Comparison of ENCODE assay signal across 11 mouse cellular contexts in the genomic region with DNA sequence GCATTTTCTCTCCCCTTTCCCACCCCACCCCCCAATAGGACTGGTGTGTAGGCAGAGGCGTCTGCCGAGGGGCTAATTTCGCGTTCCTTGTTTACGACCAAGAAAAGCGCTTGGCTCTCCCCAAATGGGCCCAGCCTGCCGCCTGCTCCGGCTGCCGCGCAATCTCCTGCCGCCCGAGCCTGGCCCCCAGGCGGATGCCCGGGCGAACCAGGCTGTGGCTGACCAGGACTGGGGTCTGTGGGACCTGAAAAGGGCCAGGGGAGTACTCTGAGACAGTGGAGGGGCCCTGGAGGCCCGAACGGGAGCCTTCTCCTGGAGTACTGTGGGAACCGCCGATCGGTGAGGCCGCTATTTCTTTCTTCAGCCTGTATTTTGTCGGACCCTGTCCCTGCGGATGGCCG. TPM values are rescaled to one million over a fixed set of nuclear protein-coding genes. Genes with fewer than 3 reads are reported as not detected.
DNase-seq lines count a peak whose midpoint lies in the region; ATAC-seq lines count a peak whose summit lies in the region.
"Had no signal": no experiment of that assay in that cellular context is flagged by ENCODE, and none has a peak within 500 bp of the region (broad histone marks: within the 10 kb centered on the region; RNA-seq: fewer than 3 reads in every experiment).

No protein-coding gene starts in this region.

- WGBS in lung, embryonic 15.5 days = 1% methylated on average over 24 of the region's 24 CpGs
- 5% methylated on average over 24 of the region's 24 CpGs for WGBS in intestine, embryonic 16.5 days
- WGBS in neural tube, embryonic 15.5 days = 2% methylated on average over 24 of the region's 24 CpGs

- peak; percentile 43 for DNase-seq in gastrocnemius, postnatal 25 days
- DNase-seq in gastrocnemius, adult 18-20 months (ENCODE audit: low spot score) = no peak
- no peak for DNase-seq in lung, postnatal 10 days
- no peak for DNase-seq in right cerebral cortex, adult 18-20 months
- DNase-seq in spleen, postnatal 4 days (ENCODE audit: low spot score in 2 of 2) = no peak
- DNase-seq: right cerebral cortex, postnatal 14 days had no signal

- no peak for ATAC-seq in lung, embryonic 15.5 days (ENCODE audit: borderline replicate concordance, extremely low read depth, low FRiP score, low TSS enrichment)
- no peak for ATAC-seq in intestine, embryonic 16.5 days
- ATAC-seq in neural tube, embryonic 15.5 days (ENCODE audit: low FRiP score) = no peak; the same call in 1 of the 2 replicates

- H3K9me3 ChIP-seq in lung, embryonic 15.5 days = no peaks in the 10 kb centered on the region
- no peaks in the 10 kb centered on the region for H3K9me3 ChIP-seq in intestine, embryonic 16.5 days (ENCODE audit: control insufficient read depth, low read length)
- H3K9me3 ChIP-seq in neural tube, embryonic 15.5 days (replicated peaks) = no peaks in the 10 kb centered on the region
- H3K9me3 ChIP-seq: megakaryocyte, embryonic 14.5 days had no signal

- peak overlapping the region; percentile 9; the same call in 1 of the 2 replicates for H3K4me3 ChIP-seq in lung, embryonic 15.5 days
- H3K4me3 ChIP-seq in intestine, embryonic 16.5 days (ENCODE audit: low read length) = peak overlapping the region; percentile 49
- peak overlapping the region; percentile 51 for H3K4me3 ChIP-seq in neural tube, embryonic 15.5 days (replicated peaks)
- H3K4me3 ChIP-seq: layer of hippocampus, adult 2 months; megakaryocyte, embryonic 14.5 days had no signal

- H3K27ac ChIP-seq in lung, embryonic 15.5 days = no peak overlapping the region
- peak overlapping the region; percentile 78 for H3K27ac ChIP-seq in intestine, embryonic 16.5 days (ENCODE audit: low read length)
- H3K27ac ChIP-seq in neural tube, embryonic 15.5 days (replicated peaks) = peak overlapping the region; percentile 98
- H3K27ac ChIP-seq: layer of hippocampus, adult 2 months had no signal

- H3K4me1 ChIP-seq in lung, embryonic 15.5 days = peaks cover 18% of the 10 kb centered on the region; the same call in 1 of the 2 replicates
- H3K4me1 ChIP-seq in intestine, embryonic 16.5 days (ENCODE audit: control insufficient read depth, insufficient read depth, low read length) = peaks cover 8% of the 10 kb centered on the region; the same call in 1 of the 2 replicates
- peaks cover 92% of the 10 kb centered on the region for H3K4me1 ChIP-seq in neural tube, embryonic 15.5 days

- H3K27me3 ChIP-seq in lung, embryonic 15.5 days = peaks cover 100% of the 10 kb centered on the region
- peaks cover 88% of the 10 kb centered on the region for H3K27me3 ChIP-seq in intestine, embryonic 16.5 days (replicated peaks; ENCODE audit: control insufficient read depth, insufficient read depth, low read length)
- no peaks in the 10 kb centered on the region for H3K27me3 ChIP-seq in neural tube, embryonic 15.5 days (replicated peaks)

- H3K9ac ChIP-seq in lung, embryonic 15.5 days = no peak overlapping the region
- H3K9ac ChIP-seq in intestine, embryonic 16.5 days (ENCODE audit: low read depth, low read length) = peak overlapping the region; percentile 72
- H3K9ac ChIP-seq in neural tube, embryonic 15.5 days (replicated peaks) = peak overlapping the region; percentile 83

- H3K36me3 ChIP-seq in lung, embryonic 15.5 days = no peaks in the 10 kb centered on the region
- H3K36me3 ChIP-seq in intestine, embryonic 16.5 days (ENCODE audit: control insufficient read depth, insufficient read depth, low read length) = no peaks in the 10 kb centered on the region
- H3K36me3 ChIP-seq in neural tube, embryonic 15.5 days = no peaks in the 10 kb centered on the region

- H3K4me2 ChIP-seq in lung, embryonic 15.5 days = peak overlapping the region; percentile 37; the same call in 1 of the 2 replicates
- H3K4me2 ChIP-seq in intestine, embryonic 16.5 days (ENCODE audit: low read depth, low read length) = peak overlapping the region; percentile 72
- peak overlapping the region; percentile 72 for H3K4me2 ChIP-seq in neural tube, embryonic 15.5 days

RNA-seq across cellular contexts. Expression of gene Hoxc6, which starts 2.4 kb away (rescaled TPM):
- total RNA-seq in gastrocnemius, postnatal 25 days (2021) = 1 to 10 TPM; 5.3 to 8.1 TPM
- total RNA-seq in gastrocnemius, adult 18-20 months (2021) = 1 to 10 TPM; 5.3 to 5.8 TPM
- 0.20 and 0.26 TPM in 2 replicates for polyA plus RNA-seq in lung, embryonic 15.5 days (2015; fragmentation: Nextera tagmentation; extraction: Ambion mirVana)
- 3.2 and 4.0 TPM in 2 replicates for polyA plus RNA-seq in intestine, embryonic 16.5 days (2015; fragmentation: Nextera tagmentation; extraction: Ambion mirVana)
- polyA plus RNA-seq in neural tube, embryonic 15.5 days (2015; fragmentation: Nextera tagmentation; extraction: Ambion mirVana) = 23.4 and 35.1 TPM in 2 replicates
- total RNA-seq: layer of hippocampus, adult 2 months had no signal

RNA-seq across cellular contexts. Expression of gene Hoxc8, which starts 10.1 kb away (rescaled TPM):
- total RNA-seq in gastrocnemius, postnatal 25 days (2021) = 1 to 10 TPM; 1.3 to 1.6 TPM
- 1 to 10 TPM; 1.3 to 1.9 TPM for total RNA-seq in gastrocnemius, adult 18-20 months (2021)
- polyA plus RNA-seq in lung, embryonic 15.5 days (2015; fragmentation: Nextera tagmentation; extraction: Ambion mirVana) = 0.10 TPM in 1 of 2 replicates, not detected in the other
- 4.5 and 4.9 TPM in 2 replicates for polyA plus RNA-seq in intestine, embryonic 16.5 days (2015; fragmentation: Nextera tagmentation; extraction: Ambion mirVana)
- 56.5 and 108 TPM in 2 replicates for polyA plus RNA-seq in neural tube, embryonic 15.5 days (2015; fragmentation: Nextera tagmentation; extraction: Ambion mirVana)
- total RNA-seq: layer of hippocampus, adult 2 months had no signal

RNA-seq across cellular contexts. Expression of gene Hoxc4, which starts 18.2 kb away (rescaled TPM):
- 1 to 10 TPM; 3.8 to 4.1 TPM for total RNA-seq in gastrocnemius, postnatal 25 days (2021)
- total RNA-seq in gastrocnemius, adult 18-20 months (2021) = 1 to 10 TPM; 3.8 to 5.3 TPM
- polyA plus RNA-seq in lung, embryonic 15.5 days (2015; fragmentation: Nextera tagmentation; extraction: Ambion mirVana) = 1.4 and 1.5 TPM in 2 replicates
- 8.8 and 9.7 TPM in 2 replicates for polyA plus RNA-seq in intestine, embryonic 16.5 days (2015; fragmentation: Nextera tagmentation; extraction: Ambion mirVana)
- polyA plus RNA-seq in neural tube, embryonic 15.5 days (2015; fragmentation: Nextera tagmentation; extraction: Ambion mirVana) = 26.7 and 48.6 TPM in 2 replicates
- total RNA-seq: layer of hippocampus, adult 2 months had no signal

RNA-seq across cellular contexts. Expression of gene Hoxc9, which starts 24.3 kb away (rescaled TPM):
- total RNA-seq in gastrocnemius, postnatal 25 days (2021) = 1 to 10 TPM; 4.6 to 6.5 TPM
- 1 to 10 TPM; 6.8 to 7.4 TPM for total RNA-seq in gastrocnemius, adult 18-20 months (2021)
- polyA plus RNA-seq in lung, embryonic 15.5 days (2015; fragmentation: Nextera tagmentation; extraction: Ambion mirVana) = 0.06 TPM in 1 of 2 replicates, not detected in the other
- 0.49 and 0.76 TPM in 2 replicates for polyA plus RNA-seq in intestine, embryonic 16.5 days (2015; fragmentation: Nextera tagmentation; extraction: Ambion mirVana)
- polyA plus RNA-seq in neural tube, embryonic 15.5 days (2015; fragmentation: Nextera tagmentation; extraction: Ambion mirVana) = 19.7 and 30.9 TPM in 2 replicates
- total RNA-seq: layer of hippocampus, adult 2 months had no signal

RNA-seq across cellular contexts. Expression of gene Hoxc5, which starts 33.3 kb away (rescaled TPM):
- total RNA-seq in gastrocnemius, postnatal 25 days (2021) = 1 to 10 TPM; 1.6 to 1.8 TPM
- 1 to 10 TPM; 1.5 to 2.1 TPM for total RNA-seq in gastrocnemius, adult 18-20 months (2021)
- polyA plus RNA-seq in lung, embryonic 15.5 days (2015; fragmentation: Nextera tagmentation; extraction: Ambion mirVana) = 0.57 and 0.72 TPM in 2 replicates
- polyA plus RNA-seq in intestine, embryonic 16.5 days (2015; fragmentation: Nextera tagmentation; extraction: Ambion mirVana) = 6.8 and 7.2 TPM in 2 replicates
- polyA plus RNA-seq in neural tube, embryonic 15.5 days (2015; fragmentation: Nextera tagmentation; extraction: Ambion mirVana) = 14.6 and 20.7 TPM in 2 replicates
- total RNA-seq: layer of hippocampus, adult 2 months had no signal
